Mouse (Mus musculus) stomach, postnatal 0 days (tissue): Measurements from ENCODE around the gene Ogt.

Source experiments
- CTCF ChIP-seq: IDR thresholded peaks from 2 replicates; pipeline ENCODE4 v1.5.1; 2016; ENCODE audit warnings: antibody characterized with exemption, low read depth, mild to moderate bottlenecking, moderate library complexity
- EP300 ChIP-seq: optimal IDR thresholded peaks from 2 replicates; pipeline ENCODE3; 2016; ENCODE audit warnings: antibody characterized with exemption

- TF ChIP-seq CTCF (no peak), EP300 (no peak)
Measured at GRCm38 (mm10) chrX:101720401-101720800, 80.5 kb downstream of the Ogt start.
